Mouse (Mus musculus) myocyte (in vitro differentiated cells): ENCODE results near the gene Fam107b.

Source experiments
- CEBPB ChIP-seq: IDR thresholded peaks from 2 replicates; pipeline ENCODE4 v1.6.1; 2011; ENCODE audit warnings: mild to moderate bottlenecking, moderate library complexity; ENCODE audit not compliant: poor library complexity, insufficient read depth, severe bottlenecking
- MAX ChIP-seq: IDR thresholded peaks from one replicate; pipeline ENCODE4 v1.6.1; 2011; ENCODE audit warnings: low read depth, mild to moderate bottlenecking, control low read depth
- MYOD1 ChIP-seq, 3 experiments: IDR thresholded peaks; one replicate each; pipeline ENCODE4 v1.6.1; 2011; ENCODE audit warnings: control low read depth in 2 of 3, low read depth in 2 of 3, mild to moderate bottlenecking in 2 of 3, moderate library complexity in 1 of 3; ENCODE audit not compliant: insufficient read length in 2 of 3, control insufficient read depth in 1 of 3
- MYOG ChIP-seq, 3 experiments: IDR thresholded peaks; one replicate each; pipeline ENCODE4 v1.6.1; 2011; ENCODE audit warnings: control low read depth in 2 of 3, low read depth in 2 of 3, mild to moderate bottlenecking in 2 of 3; ENCODE audit not compliant: insufficient read length in 2 of 3, control insufficient read depth in 1 of 3, insufficient read depth in 1 of 3
- POLR2A ChIP-seq: IDR thresholded peaks from one replicate; pipeline ENCODE4 v1.6.1; 2011; ENCODE audit warnings: low read depth, mild to moderate bottlenecking, control low read depth, moderate library complexity; ENCODE audit not compliant: insufficient read length
- POLR2AphosphoS2 ChIP-seq: IDR thresholded peaks from one replicate; pipeline ENCODE4 v1.6.1; 2011; ENCODE audit warnings: low read depth, control low read depth; ENCODE audit not compliant: insufficient read length
- SRF ChIP-seq: IDR thresholded peaks from one replicate; pipeline ENCODE4 v1.6.1; 2011; ENCODE audit warnings: low read depth; ENCODE audit not compliant: control insufficient read depth, insufficient read length
- TCF12 ChIP-seq: IDR thresholded peaks from one replicate; pipeline ENCODE4 v1.6.1; 2011; ENCODE audit warnings: mild to moderate bottlenecking, control low read depth; ENCODE audit not compliant: poor library complexity, insufficient read depth, severe bottlenecking
- TCF3 ChIP-seq: IDR thresholded peaks from one replicate; pipeline ENCODE4 v1.6.1; 2011; ENCODE audit warnings: low read depth, control low read depth; ENCODE audit not compliant: insufficient read length
- USF1 ChIP-seq: IDR thresholded peaks from one replicate; pipeline ENCODE4 v1.6.1; 2011; ENCODE audit warnings: low read depth, mild to moderate bottlenecking, control low read depth, moderate library complexity

DNA sequence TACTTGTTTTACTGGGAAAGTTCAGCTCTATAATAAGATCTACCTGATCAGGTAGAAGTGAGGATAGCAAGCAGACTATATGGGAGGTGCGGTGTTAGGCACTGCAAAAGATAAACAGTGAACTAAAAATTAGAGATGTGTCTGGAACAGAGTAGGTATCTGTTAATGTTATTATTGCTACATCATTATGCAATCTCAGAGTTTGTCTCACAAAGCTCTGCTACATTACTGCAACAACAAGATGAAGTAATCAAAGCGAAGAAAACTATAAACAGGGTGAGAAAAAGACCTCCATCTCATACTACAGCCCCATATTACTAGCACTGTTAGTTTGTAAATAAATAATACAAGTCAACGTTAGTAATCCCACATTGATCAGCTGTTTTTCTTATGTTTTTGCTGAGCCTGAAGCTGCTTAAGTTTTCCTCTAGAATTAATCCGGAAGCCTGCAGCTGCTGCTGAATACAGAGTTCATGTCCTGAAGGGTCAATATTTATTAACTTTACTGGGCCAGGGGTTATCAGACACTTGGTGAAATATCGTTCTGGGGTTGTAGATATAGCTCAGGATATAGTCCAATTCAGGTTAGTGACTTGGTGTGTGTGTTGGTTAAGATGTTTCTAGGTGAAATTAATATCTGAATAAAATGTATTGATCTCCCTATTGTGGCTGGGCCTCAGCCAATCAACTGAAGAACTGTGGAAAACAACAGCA is 102.5 kb downstream of the Fam107b start:
- TF ChIP-seq TCF3 (no peak), MAX (no peak), POLR2A (no peak), USF1 (no peak), SRF (no peak), MYOG (IDR thresholded peaks at IDR 0.05; ENCODE audit: control insufficient read depth in 1 of 3, insufficient read depth in 1 of 3, insufficient read length in 2 of 3, low read depth in 2 of 3) (no peak), POLR2AphosphoS2 (no peak), TCF12 (no peak), MYOD1 (IDR thresholded peaks at IDR 0.05; ENCODE audit: control insufficient read depth in 1 of 3, insufficient read length in 2 of 3, low read depth in 2 of 3) (no peak), CEBPB (no peak)
